Mouse (Mus musculus): Measurements from ENCODE around the gene Nup85. TPM values are rescaled to one million over a fixed set of nuclear protein-coding genes. Genes with fewer than 3 reads are reported as not detected.

Gene Nup85
- polyA plus RNA-seq (2012; rRNA removed; ENCODE audit: low replicate concordance): 12.0 and 19.6 TPM in 2 replicates

GRCm38 (mm10) chr11:115564064-115564809 lies at the start of gene Nup85:
TSS of gene Nup85 (plus strand) at chr11:115564434.

DNA sequence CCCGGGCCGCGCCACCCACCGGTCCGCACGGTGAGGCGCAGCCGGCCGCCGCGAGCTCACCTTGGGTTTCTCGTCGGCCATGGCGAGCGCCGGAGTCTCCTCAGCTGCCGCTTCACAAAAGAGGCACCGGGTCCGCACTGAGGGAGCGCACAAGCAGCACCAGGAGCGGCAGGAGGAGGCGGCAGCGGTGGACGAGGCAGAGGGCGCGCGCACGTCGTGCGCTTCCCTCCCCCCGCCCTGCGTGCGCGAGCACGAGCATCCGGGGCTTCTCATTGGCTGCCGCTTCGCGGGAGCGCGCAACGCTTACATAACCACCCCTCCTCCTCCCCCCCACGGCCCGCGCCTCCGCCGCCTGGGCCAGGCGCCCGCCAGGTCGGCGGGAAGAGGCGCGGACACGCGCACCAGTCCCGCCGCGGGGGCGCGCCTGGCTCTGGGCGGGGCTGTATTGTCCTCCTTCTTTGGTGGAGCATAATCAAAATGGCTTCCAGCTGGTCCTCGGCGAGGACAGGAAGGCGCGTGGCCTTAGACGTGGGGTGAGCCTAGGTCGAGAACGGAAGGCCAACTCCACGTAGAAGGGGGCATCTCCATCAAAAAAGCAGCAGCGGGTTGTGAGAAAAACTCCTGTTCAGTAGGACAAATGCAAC lies 28.1 kb upstream of the Nup85 start, which contains the start of gene Sumo2:
Sumo2 (minus strand) TSS at position 239 of the 644 bp plus-strand sequence.

DNA sequence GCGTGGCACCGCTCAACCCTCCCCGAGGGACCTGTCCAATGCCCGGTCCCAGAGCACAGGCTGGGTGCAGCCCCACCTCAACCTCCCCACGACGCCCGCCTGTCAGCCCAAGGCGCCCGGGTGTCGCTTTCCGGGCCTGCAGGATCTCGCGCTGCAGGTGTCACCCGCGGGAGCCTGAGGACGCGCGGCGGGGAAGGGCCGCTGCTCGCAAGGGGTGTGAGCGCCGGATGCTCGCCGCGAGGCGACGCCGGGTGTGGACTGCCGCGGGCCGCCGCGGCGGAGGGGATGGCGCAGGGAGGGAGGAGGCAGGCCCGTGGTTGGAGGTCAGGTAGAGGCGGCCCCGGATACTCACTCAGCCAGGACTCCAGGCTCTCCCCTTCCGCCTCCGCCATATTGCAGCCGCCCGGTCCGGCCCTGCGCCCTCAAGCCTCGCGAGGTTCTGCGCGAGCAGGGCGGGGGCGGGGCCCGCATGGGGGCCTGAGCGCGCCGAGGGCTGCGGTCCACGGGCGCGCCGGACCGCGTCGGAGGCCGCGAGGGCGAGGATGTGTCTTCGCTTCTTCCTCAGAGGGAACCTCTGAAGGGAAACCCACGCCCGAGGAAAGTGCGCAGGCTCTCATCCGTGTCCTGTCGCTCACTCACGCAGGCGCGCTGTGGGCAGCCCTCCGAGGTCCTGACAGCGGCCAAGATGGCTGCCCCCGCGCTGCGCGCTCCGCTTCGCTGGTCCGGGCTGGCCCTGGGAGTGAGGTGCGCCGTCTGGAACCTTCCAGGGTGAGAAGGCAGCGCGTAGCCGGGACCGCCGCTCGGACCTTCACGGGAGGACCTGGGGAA lies 39.5 kb downstream of the Nup85 start, which contains the start of the genes Mrps7 and Gga3:
Mrps7 (plus strand) TSS at position 450 of the 828 bp plus-strand sequence.
Gga3 (minus strand) TSS at position 576 of the 828 bp plus-strand sequence.

DNA sequence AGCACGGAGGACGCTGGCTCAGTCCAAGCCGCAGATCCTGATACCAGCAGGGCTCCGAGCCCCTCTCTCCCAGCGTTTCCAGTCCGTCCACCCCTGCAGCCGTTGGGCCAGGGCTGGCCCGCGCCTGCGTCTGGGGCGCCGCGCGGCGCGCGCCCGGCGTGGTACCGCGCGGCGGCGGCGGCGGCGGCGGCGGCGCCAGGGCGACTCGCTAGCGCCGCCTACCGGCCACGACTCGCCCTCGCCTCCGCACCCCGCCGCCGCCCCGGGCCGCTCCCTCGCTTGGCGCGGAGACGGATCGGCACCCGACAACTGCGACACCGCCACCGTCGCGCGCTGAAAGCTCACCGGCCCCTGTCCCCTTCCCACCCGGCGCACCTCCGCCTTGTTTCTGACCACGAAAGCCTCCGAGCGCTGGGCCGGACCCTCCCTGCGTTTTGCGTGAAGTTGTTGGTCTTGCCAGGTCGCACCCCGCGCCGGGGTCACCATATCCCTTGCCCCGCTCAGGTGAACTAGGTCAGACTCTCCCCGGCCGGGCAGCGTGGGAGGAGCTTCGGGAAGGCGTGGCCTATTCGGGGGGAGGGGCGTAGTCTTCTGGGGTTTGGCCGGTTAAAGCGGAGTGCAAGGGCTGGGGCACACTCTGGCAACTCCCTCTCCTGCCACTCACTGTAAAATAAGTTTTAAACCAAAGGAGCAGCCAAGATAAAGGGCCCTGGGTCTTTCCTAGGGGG lies 48.3 kb downstream of the Nup85 start, which contains the start of gene Mif4gd:
Mif4gd (minus strand) TSS at position 560 of the 728 bp plus-strand sequence.

GRCm38 (mm10) chr11:115627705-115628464 lies 63.7 kb downstream of the Nup85 start, which contains the start of gene Slc25a19:
TSS of gene Slc25a19 (minus strand) at chr11:115628295.

Other genes starting within 250 kb of the Nup85 start
- 0.15 and 0.17 TPM in 2 replicates for gene Ush1g, start 242.4 kb upstream of the Nup85 start, polyA plus RNA-seq (2012; rRNA removed; ENCODE audit: low replicate concordance)
- 12.8 and 196 TPM in 2 replicates for gene Otop3, start 229.7 kb upstream of the Nup85 start, polyA plus RNA-seq (2012; rRNA removed; ENCODE audit: low replicate concordance)
- 19.3 and 54.9 TPM in 2 replicates for gene Hid1, start 196.7 kb upstream of the Nup85 start, polyA plus RNA-seq (2012; rRNA removed; ENCODE audit: low replicate concordance)
- gene Cdr2l, start 182.5 kb upstream of the Nup85 start, polyA plus RNA-seq (2012; rRNA removed; ENCODE audit: low replicate concordance): 3.3 and 4.8 TPM in 2 replicates
- gene Mrpl58, start 160.7 kb upstream of the Nup85 start, polyA plus RNA-seq (2012; rRNA removed; ENCODE audit: low replicate concordance): 53.6 and 65.8 TPM in 2 replicates
- gene Atp5h, start 144.5 kb upstream of the Nup85 start, polyA plus RNA-seq (2012; rRNA removed; ENCODE audit: low replicate concordance): 23.6 and 30.4 TPM in 2 replicates
- 16.2 and 31.2 TPM in 2 replicates for gene Kctd2, start 144.3 kb upstream of the Nup85 start, polyA plus RNA-seq (2012; rRNA removed; ENCODE audit: low replicate concordance)
- gene Trim80, start 123.9 kb upstream of the Nup85 start, polyA plus RNA-seq (2012; rRNA removed; ENCODE audit: low replicate concordance): 9.0 and 13.0 TPM in 2 replicates
- gene Slc16a5, start 102.0 kb upstream of the Nup85 start, polyA plus RNA-seq (2012; rRNA removed; ENCODE audit: low replicate concordance): 137 and 218 TPM in 2 replicates
- gene Armc7, start 88.8 kb upstream of the Nup85 start, polyA plus RNA-seq (2012; rRNA removed; ENCODE audit: low replicate concordance): 17.0 and 21.2 TPM in 2 replicates
- 74.7 and 121 TPM in 2 replicates for gene Nt5c, start 72.6 kb upstream of the Nup85 start, polyA plus RNA-seq (2012; rRNA removed; ENCODE audit: low replicate concordance)
- 285 and 464 TPM in 2 replicates for gene Jpt1, start 50.0 kb upstream of the Nup85 start, polyA plus RNA-seq (2012; rRNA removed; ENCODE audit: low replicate concordance)
- gene Sumo2, start 28.2 kb upstream of the Nup85 start, polyA plus RNA-seq (2012; rRNA removed; ENCODE audit: low replicate concordance): 4.9 and 7.1 TPM in 2 replicates
- gene Mrps7, start 39.5 kb downstream of the Nup85 start, polyA plus RNA-seq (2012; rRNA removed; ENCODE audit: low replicate concordance): 11.1 and 12.3 TPM in 2 replicates
- gene Gga3, start 39.6 kb downstream of the Nup85 start, polyA plus RNA-seq (2012; rRNA removed; ENCODE audit: low replicate concordance): 15.5 and 28.9 TPM in 2 replicates
- gene Mif4gd, start 48.5 kb downstream of the Nup85 start, polyA plus RNA-seq (2012; rRNA removed; ENCODE audit: low replicate concordance): 58.2 and 91.8 TPM in 2 replicates
- 18.3 and 22.2 TPM in 2 replicates for gene Slc25a19, start 63.9 kb downstream of the Nup85 start, polyA plus RNA-seq (2012; rRNA removed; ENCODE audit: low replicate concordance)
- 25.3 and 37.6 TPM in 2 replicates for gene Grb2, start 144.2 kb downstream of the Nup85 start, polyA plus RNA-seq (2012; rRNA removed; ENCODE audit: low replicate concordance)
- gene Tmem94, start 201.0 kb downstream of the Nup85 start, polyA plus RNA-seq (2012; rRNA removed; ENCODE audit: low replicate concordance): 87.6 and 103 TPM in 2 replicates
- gene Caskin2, start 249.2 kb downstream of the Nup85 start, polyA plus RNA-seq (2012; rRNA removed; ENCODE audit: low replicate concordance): 30.2 and 41.0 TPM in 2 replicates